Comparison of ENCODE assay signal across 8 mouse cellular contexts in genomic region chr16:58409825-58410224, GRCm38 (mm10). TPM values are rescaled to one million over a fixed set of nuclear protein-coding genes. Genes with fewer than 3 reads are reported as not detected.
A peak's percentile ranks its signal among the peaks of the same experiment; 100 is the strongest.
DNase-seq lines count a peak whose midpoint lies in the region; ATAC-seq and TF ChIP-seq lines count a peak whose summit lies in the region.
"Had no signal": no experiment of that assay in that cellular context is flagged by ENCODE, and none has a peak within 500 bp of the region (broad histone marks: within the 10 kb centered on the region; RNA-seq: fewer than 3 reads in every experiment).

No protein-coding gene starts in this region.

- no peak for TF ChIP-seq POLR2A in lung, adult 2 months (IDR thresholded peaks at IDR 0.05; ENCODE audit: borderline replicate concordance, extremely low read depth, low read depth, low read length)

- H3K27me3 ChIP-seq in forebrain, embryonic 11.5 days (ENCODE audit: control insufficient read depth, insufficient read depth, low read length), result no peaks in the 10 kb centered on the region
- no peaks in the 10 kb centered on the region for H3K27me3 ChIP-seq in limb, embryonic 11.5 days (ENCODE audit: control insufficient read depth, insufficient read depth, low read length)
- H3K27me3 ChIP-seq in stomach, embryonic 14.5 days (ENCODE audit: control insufficient read depth, insufficient read depth, low read length), result no peaks in the 10 kb centered on the region

- 55% methylated on average over 7 of the region's 7 CpGs for WGBS in lung, adult 2 months
- 57% methylated on average over 7 of the region's 7 CpGs for whole genome bisulfite sequencing in forebrain, embryonic 11.5 days
- WGBS in limb, embryonic 11.5 days, result 45% methylated on average over 7 of the region's 7 CpGs
- 25% methylated on average over 7 of the region's 7 CpGs for WGBS in stomach, embryonic 14.5 days

- ATAC-seq in forebrain, embryonic 11.5 days (replicated peaks; ENCODE audit: low FRiP score), result no peak
- no peak for ATAC-seq in limb, embryonic 11.5 days (ENCODE audit: insufficient number of reproducible peaks, low FRiP score, low TSS enrichment, low read depth)
- no peak for ATAC-seq in stomach, embryonic 14.5 days (ENCODE audit: insufficient number of reproducible peaks, insufficient read depth, low FRiP score, low read depth)

- TF ChIP-seq CTCF in lung, adult 2 months (IDR thresholded peaks at IDR 0.05; ENCODE audit: insufficient read depth, low read length), result no peak

- H3K9me3 ChIP-seq in forebrain, embryonic 11.5 days (ENCODE audit: control insufficient read depth, low read length), result no peaks in the 10 kb centered on the region
- no peaks in the 10 kb centered on the region for H3K9me3 ChIP-seq in limb, embryonic 11.5 days (ENCODE audit: control insufficient read depth, low read length)
- no peaks in the 10 kb centered on the region for H3K9me3 ChIP-seq in stomach, embryonic 14.5 days (ENCODE audit: control insufficient read depth, low read depth, low read length)

- H3K4me2 ChIP-seq in forebrain, embryonic 11.5 days (ENCODE audit: low read depth, low read length, severe bottlenecking), result peak overlapping the region; percentile 55
- H3K4me2 ChIP-seq in limb, embryonic 11.5 days (ENCODE audit: low read depth, severe bottlenecking), result peak overlapping the region; percentile 74
- H3K4me2 ChIP-seq in stomach, embryonic 14.5 days (replicated peaks; ENCODE audit: low read depth, low read length), result peak overlapping the region; percentile 79

- H3K4me3 ChIP-seq in lung, adult 2 months (replicated peaks; ENCODE audit: extremely low read depth, low read depth, low read length), result peak overlapping the region; percentile 19
- peak overlapping the region; percentile 91 for H3K4me3 ChIP-seq in forebrain, embryonic 11.5 days (ENCODE audit: low read depth, low read length)
- peak overlapping the region; percentile 70 for H3K4me3 ChIP-seq in limb, embryonic 11.5 days (ENCODE audit: low read depth, low read length)
- H3K4me3 ChIP-seq in stomach, embryonic 14.5 days (ENCODE audit: low read depth, low read length), result peak overlapping the region; percentile 84

- H3K27ac ChIP-seq in forebrain, embryonic 11.5 days (ENCODE audit: low read depth, low read length), result no peak overlapping the region
- H3K27ac ChIP-seq in limb, embryonic 11.5 days (replicated peaks; ENCODE audit: low read depth, low read length), result no peak overlapping the region
- H3K27ac ChIP-seq in stomach, embryonic 14.5 days (ENCODE audit: low read length), result no peak overlapping the region

- no peaks in the 10 kb centered on the region for H3K4me1 ChIP-seq in lung, adult 2 months (ENCODE audit: control insufficient read depth, insufficient read depth, low read length)
- peaks cover 2% of the 10 kb centered on the region; the same call in 1 of the 2 replicates for H3K4me1 ChIP-seq in forebrain, embryonic 11.5 days (replicated peaks; ENCODE audit: control insufficient read depth, insufficient read depth, low read length)
- peaks cover 3% of the 10 kb centered on the region for H3K4me1 ChIP-seq in limb, embryonic 11.5 days (ENCODE audit: control insufficient read depth, insufficient read depth, low read length)
- H3K4me1 ChIP-seq in stomach, embryonic 14.5 days (ENCODE audit: control insufficient read depth, insufficient read depth, low read length), result peaks cover 10% of the 10 kb centered on the region; the same call in 1 of the 2 replicates

- peak overlapping the region; percentile 90 for H3K9ac ChIP-seq in forebrain, embryonic 11.5 days (ENCODE audit: low read length)
- H3K9ac ChIP-seq in limb, embryonic 11.5 days (ENCODE audit: low read length), result no peak overlapping the region
- H3K9ac ChIP-seq in stomach, embryonic 14.5 days (replicated peaks; ENCODE audit: low read depth, low read length), result 0 out of 2 replicates have a peak overlapping the region, but pooled peaks have one; percentile 10

- no peaks in the 10 kb centered on the region for H3K36me3 ChIP-seq in forebrain, embryonic 11.5 days (ENCODE audit: control insufficient read depth, insufficient read depth, low read length)
- no peaks in the 10 kb centered on the region for H3K36me3 ChIP-seq in limb, embryonic 11.5 days (ENCODE audit: control insufficient read depth, insufficient read depth, low read length)
- H3K36me3 ChIP-seq in stomach, embryonic 14.5 days (ENCODE audit: control insufficient read depth, insufficient read depth, low read length), result no peaks in the 10 kb centered on the region

- no peak for DNase-seq in lung, adult 2 months
- no peak for DNase-seq in lung, postnatal 10 days
- DNase-seq in forebrain, embryonic 11.5 days (ENCODE audit: low spot score), result no peak
- DNase-seq in limb, embryonic 11.5 days (ENCODE audit: low spot score), result no peak
- no peak for DNase-seq in thymus, adult 18-20 months
- DNase-seq in urinary bladder, adult 18-20 months (ENCODE audit: low spot score in 2 of 2), result no peak
- DNase-seq: adrenal gland, postnatal 36 days had no signal

RNA-seq across cellular contexts. Expression of gene Dcbld2, which starts 1.6 kb away (rescaled TPM):
- 10.6 and 14.0 TPM in 2 replicates for polyA plus RNA-seq in lung, adult 2 months (2012; rRNA removed)
- polyA plus RNA-seq in forebrain, embryonic 11.5 days (2014; fragmentation: Nextera tagmentation; extraction: Ambion mirVana), result 14.6 and 16.1 TPM in 2 replicates
- 10.2 and 13.9 TPM in 2 replicates for polyA plus RNA-seq in limb, embryonic 11.5 days (2014; fragmentation: Nextera tagmentation; extraction: Ambion mirVana)
- polyA plus RNA-seq in stomach, embryonic 14.5 days (2014; fragmentation: Nextera tagmentation; extraction: Ambion mirVana), result 12.5 and 14.0 TPM in 2 replicates

Comparison
In these comparisons a context has a peak if more than half of its experiments do, and no peak if none do; other contexts are left out.
1. H3K4me3 ChIP-seq: peak in every context shown above with its lines; median percentile 91 in forebrain, embryonic 11.5 days; 84 in stomach, embryonic 14.5 days; 70 in limb, embryonic 11.5 days; 19 in lung, adult 2 months.